Mouse (Mus musculus) brain, embryonic 14.5 days (tissue): ENCODE measurements around the gene Fance.

ENCODE experiments used
- CTCF ChIP-seq: fragments of 200-500 bp; IDR thresholded peaks from 2 replicates; pipeline ENCODE4 v1.5.1; 2012; ENCODE audit warnings: inconsistent platforms, mild to moderate bottlenecking, moderate library complexity, borderline replicate concordance; ENCODE audit not compliant: insufficient read depth, insufficient read length; ENCODE audit errors: extremely low read depth
- POLR2A ChIP-seq: fragments of 200-500 bp; IDR thresholded peaks from 2 replicates; pipeline ENCODE4 v1.6.1; 2012; ENCODE audit warnings: mild to moderate bottlenecking, inconsistent platforms, borderline replicate concordance; ENCODE audit not compliant: poor library complexity, insufficient read depth, insufficient read length, severe bottlenecking; ENCODE audit errors: extremely low read depth

DNA sequence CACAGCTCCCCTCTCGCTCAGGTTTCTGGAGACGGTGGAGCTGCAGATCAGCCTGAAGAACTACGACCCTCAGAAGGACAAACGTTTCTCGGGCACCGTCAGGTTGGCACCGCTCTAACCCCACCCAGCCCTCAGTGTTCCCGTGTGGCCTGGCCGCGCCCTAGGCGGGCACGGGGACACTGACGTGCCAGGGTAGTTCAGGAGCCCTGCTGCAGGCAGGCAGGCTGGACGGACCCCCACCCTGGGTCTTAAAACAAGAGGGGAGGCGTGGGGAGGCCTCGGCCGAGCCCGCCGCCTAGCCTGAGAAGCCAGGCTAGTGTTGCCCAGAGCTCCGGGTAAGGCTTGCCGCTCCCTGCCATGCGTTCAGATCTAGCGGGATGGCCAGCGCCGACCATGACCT, 15.6 kb downstream of the Fance start:
- TF ChIP-seq CTCF = no peak
- TF ChIP-seq POLR2A = no peak
